Mouse (Mus musculus): Measurements from ENCODE around the gene Usp2. TPM values are rescaled to one million over a fixed set of nuclear protein-coding genes. Genes with fewer than 3 reads are reported as not detected.

The Usp2 gene
- total and polyA plus RNA-seq, 3 experiments, result 2.1 to 2.3 (median 2.2) TPM

- Histone ChIP-seq H3K27ac (ENCODE audit: insufficient read depth, low read depth) (no peak overlapping the region), H3K27me3 (replicated peaks) (peaks cover 57% of the 10 kb centered on the region), H3K4me3 (replicated peaks in 1 of 3; ENCODE audit: low read depth in 2 of 3, low read length in 2 of 3, poor library complexity in 1 of 3) (peak overlapping the region; percentile 17 to 62 (median 46)), H3K9ac (ENCODE audit: insufficient read depth, low read depth) (peak overlapping the region; percentile 42; the same call in 1 of the 2 replicates), H3K4me2 (ENCODE audit: insufficient read depth, low read depth, poor library complexity, severe bottlenecking) (peak overlapping the region; percentile 63), H3K9me3 (replicated peaks; ENCODE audit: low read length) (no peaks in the 10 kb centered on the region), H3K79me2 (replicated peaks; ENCODE audit: control insufficient read depth, extremely low read depth, insufficient read depth, poor library complexity, severe bottlenecking) (no peaks in the 10 kb centered on the region), H3K36me3 (replicated peaks in 1 of 2; ENCODE audit: control insufficient read depth in 1 of 2, insufficient read depth in 1 of 2, low read length in 1 of 2) (no peaks in the 10 kb centered on the region), H3K4me1 (ENCODE audit: control insufficient read depth in 1 of 2, insufficient read depth in 2 of 2) (peaks cover 19 to 51% of the 10 kb centered on the region in 2 experiments)
- in situ Hi-C loops (cut with MboI; ENCODE audit: low pct_ligation_motif_present, low pct_unique_long_range_greater_than_20kb, low sequenced_read_pairs), result no loop called here
- peak; percentile 57 for DNase-seq (ENCODE audit: extremely low read depth)
- dilution Hi-C loops (cut with MboI; ENCODE audit: extremely low pct_ligation_motif_present, extremely low pct_unique_long_range_greater_than_20kb, low sequenced_read_pairs), result no loop called here
- TF ChIP-seq MAX (IDR thresholded peaks at IDR 0.05; ENCODE audit: low read length) (peak; percentile 51; the same call in 1 of the 2 replicates), USF1 (IDR thresholded peaks at IDR 0.05; ENCODE audit: low read depth, low read length) (no peak), NELFE (IDR thresholded peaks at IDR 0.05; ENCODE audit: low read depth, low read length) (peak; percentile 67), RAD21 (IDR thresholded peaks at IDR 0.05; ENCODE audit: low read depth, low read length) (no peak), MAFK (IDR thresholded peaks at IDR 0.05; ENCODE audit: insufficient replicate concordance, low read length) (no peak), ZMIZ1 (IDR thresholded peaks at IDR 0.05; ENCODE audit: low read depth, low read length) (0 out of 2 replicates have a peak, but pooled peaks have one; percentile 28), MXI1 (IDR thresholded peaks at IDR 0.05; ENCODE audit: low read depth, low read length) (peak; percentile 30; the same call in 1 of the 2 replicates), RCOR1 (conservative IDR thresholded peaks at IDR 0.05; ENCODE audit: low read depth, low read length) (no peak), POLR2A (IDR thresholded peaks at IDR 0.05; ENCODE audit: low read depth, low read length) (peak; percentile 83), NRF1 (IDR thresholded peaks at IDR 0.05; ENCODE audit: low read depth, low read length) (no peak), MEF2A (IDR thresholded peaks at IDR 0.05; ENCODE audit: borderline replicate concordance, low read depth, low read length) (no peak), EP300 (IDR thresholded peaks at IDR 0.05; ENCODE audit: low read length) (no peak), SIN3A (IDR thresholded peaks at IDR 0.05; ENCODE audit: low read length) (no peak), MAZ (IDR thresholded peaks at IDR 0.05; ENCODE audit: low read depth, low read length) (no peak), ZC3H11A (IDR thresholded peaks at IDR 0.05; ENCODE audit: low read depth, low read length) (no peak), USF2 (conservative IDR thresholded peaks at IDR 0.05; ENCODE audit: low read depth, low read length) (no peak), TCF12 (IDR thresholded peaks at IDR 0.05; ENCODE audit: low read depth, low read length) (peak; percentile 56; the same call in 1 of the 2 replicates)
Observed at GRCm38 (mm10) chr9:44084659-44085229, 17.9 kb downstream of the Usp2 start.

- Histone ChIP-seq H3K4me3 (replicated peaks in 1 of 3; ENCODE audit: low read depth in 2 of 3, low read length in 2 of 3, poor library complexity in 1 of 3) (peak overlapping the region; percentile 17 to 62 (median 46)), H3K79me2 (replicated peaks; ENCODE audit: control insufficient read depth, extremely low read depth, insufficient read depth, poor library complexity, severe bottlenecking) (no peaks in the 10 kb centered on the region), H3K36me3 (replicated peaks in 1 of 2; ENCODE audit: control insufficient read depth in 1 of 2, insufficient read depth in 1 of 2, low read length in 1 of 2) (no peaks in the 10 kb centered on the region), H3K4me1 (ENCODE audit: control insufficient read depth in 1 of 2, insufficient read depth in 2 of 2) (peaks cover 19 to 57% of the 10 kb centered on the region in 2 experiments), H3K9ac (ENCODE audit: insufficient read depth, low read depth) (peak overlapping the region; percentile 42; the same call in 1 of the 2 replicates), H3K27ac (ENCODE audit: insufficient read depth, low read depth) (no peak overlapping the region), H3K4me2 (ENCODE audit: insufficient read depth, low read depth, poor library complexity, severe bottlenecking) (peak overlapping the region; percentile 63), H3K9me3 (replicated peaks; ENCODE audit: low read length) (no peaks in the 10 kb centered on the region), H3K27me3 (replicated peaks) (peaks cover 56% of the 10 kb centered on the region)
- no peak for TF ChIP-seq ETS1 (conservative IDR thresholded peaks at IDR 0.05; ENCODE audit: low read depth, low read length)
- no peak for TF ChIP-seq USF2 (conservative IDR thresholded peaks at IDR 0.05; ENCODE audit: low read depth, low read length)
- TF ChIP-seq ZC3H11A (IDR thresholded peaks at IDR 0.05; ENCODE audit: low read depth, low read length), result no peak
- TF ChIP-seq IRF4 (IDR thresholded peaks at IDR 0.05; ENCODE audit: low read depth, low read length), result no peak
- TF ChIP-seq CHD2 (IDR thresholded peaks at IDR 0.05; ENCODE audit: low read length), result no peak
- no peak for TF ChIP-seq KAT2A (IDR thresholded peaks at IDR 0.05; ENCODE audit: insufficient replicate concordance, low read length)
- TF ChIP-seq ELF1 (IDR thresholded peaks at IDR 0.05; ENCODE audit: low read depth, low read length), result no peak
- TF ChIP-seq NELFE (IDR thresholded peaks at IDR 0.05; ENCODE audit: low read depth, low read length), result no peak
- no peak for TF ChIP-seq ZKSCAN1 (IDR thresholded peaks at IDR 0.05; ENCODE audit: borderline replicate concordance, low read depth, low read length)
- dilution Hi-C loops (cut with MboI; ENCODE audit: extremely low pct_ligation_motif_present, extremely low pct_unique_long_range_greater_than_20kb, low sequenced_read_pairs) (no loop called here), in situ Hi-C loops (cut with MboI; ENCODE audit: low pct_ligation_motif_present, low pct_unique_long_range_greater_than_20kb, low sequenced_read_pairs) (no loop called here)
- no peak for DNase-seq (ENCODE audit: extremely low read depth)
Observed at GRCm38 (mm10) chr9:44085276-44085675, 18.5 kb downstream of the Usp2 start.

Measured in CH12.LX (cell line).